Mouse (Mus musculus) liver, adult 2 months (tissue): ENCODE measurements around the gene Wdr91.

Experiments used
- CTCF ChIP-seq: fragments of 200-500 bp; IDR thresholded peaks from 2 replicates; pipeline ENCODE4 v1.5.1; 2011; ENCODE audit warnings: low read depth, low read length, control low read depth
- POLR2A ChIP-seq: fragments of 200-500 bp; IDR thresholded peaks from 2 replicates; pipeline ENCODE4 v1.6.1; 2011; ENCODE audit warnings: low read length, control low read depth; ENCODE audit not compliant: insufficient read depth; ENCODE audit errors: extremely low read depth

DNA sequence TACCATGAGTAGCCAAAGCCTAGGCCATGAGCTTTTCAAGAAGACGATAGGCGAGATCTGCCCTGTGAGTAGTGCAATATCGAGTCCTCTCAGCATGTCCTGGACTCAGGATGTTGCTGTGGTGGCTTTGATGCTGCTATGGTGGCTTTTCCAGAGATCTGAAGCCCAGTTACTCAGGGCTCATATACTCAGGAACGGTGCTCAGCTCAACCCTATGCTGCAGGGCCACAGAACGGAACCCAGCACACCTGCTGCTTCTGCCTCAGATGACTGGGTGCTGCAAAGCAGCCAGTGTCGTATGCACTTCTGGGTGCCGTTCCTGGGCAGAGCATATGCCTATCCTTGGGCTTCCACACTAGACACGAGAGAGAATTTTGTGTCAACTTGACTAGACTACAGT lies 28.8 kb upstream of the Wdr91 start:
- TF ChIP-seq CTCF (no peak), POLR2A (no peak)
